Mouse (Mus musculus): ENCODE measurements around the gene Nhlrc2. TPM values are rescaled to one million over a fixed set of nuclear protein-coding genes. Genes with fewer than 3 reads are reported as not detected.
A peak's percentile ranks its signal among the peaks of the same experiment; 100 is the strongest.

The Nhlrc2 gene
- polyA plus RNA-seq, 1 experiment from 2014 or later, result 9.7 TPM

DNA sequence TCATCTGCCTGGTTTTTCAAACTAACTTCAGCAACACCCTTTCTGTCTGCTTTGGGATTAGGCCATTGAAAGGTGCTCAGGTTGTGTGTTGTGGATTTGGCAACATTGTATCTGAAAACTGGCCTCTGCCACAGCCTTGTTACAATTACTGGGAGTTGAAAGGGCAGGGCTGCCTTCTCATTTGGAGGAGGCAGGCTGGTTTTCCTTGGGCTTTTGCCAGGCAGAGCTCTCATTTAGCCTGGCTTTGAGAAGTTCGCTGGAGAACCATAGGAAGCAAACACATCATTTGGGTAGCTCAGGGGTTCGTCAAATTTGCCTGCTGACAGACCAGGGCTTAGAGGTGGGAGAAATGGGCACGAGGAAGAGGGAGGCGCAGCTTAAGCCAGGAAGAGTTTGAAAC, 71.5 kb downstream of the Nhlrc2 start:
- Histone ChIP-seq H3K4me2 (ENCODE audit: low read length) (no peak overlapping the region), H3K9me3 (replicated peaks; ENCODE audit: control insufficient read depth, low read length) (no peaks in the 10 kb centered on the region), H3K27ac (ENCODE audit: low read depth, low read length) (no peak overlapping the region), H3K4me1 (ENCODE audit: control insufficient read depth, insufficient read depth, low read length) (0 out of 2 replicates have a peak, but pooled peaks cover 3% of the 10 kb centered on the region), H3K4me3 (ENCODE audit: low read depth, low read length) (no peak overlapping the region), H3K9ac (ENCODE audit: low read length) (no peak overlapping the region), H3K36me3 (ENCODE audit: control insufficient read depth, insufficient read depth, low read length) (no peaks in the 10 kb centered on the region), H3K27me3 (replicated peaks; ENCODE audit: control insufficient read depth, insufficient read depth, low read length) (no peaks in the 10 kb centered on the region)
- 41% methylated on average over 4 of the region's 4 CpGs for WGBS
- ATAC-seq, result no peak
- DNase-seq (ENCODE audit: low spot score), result peak; percentile 34

DNA sequence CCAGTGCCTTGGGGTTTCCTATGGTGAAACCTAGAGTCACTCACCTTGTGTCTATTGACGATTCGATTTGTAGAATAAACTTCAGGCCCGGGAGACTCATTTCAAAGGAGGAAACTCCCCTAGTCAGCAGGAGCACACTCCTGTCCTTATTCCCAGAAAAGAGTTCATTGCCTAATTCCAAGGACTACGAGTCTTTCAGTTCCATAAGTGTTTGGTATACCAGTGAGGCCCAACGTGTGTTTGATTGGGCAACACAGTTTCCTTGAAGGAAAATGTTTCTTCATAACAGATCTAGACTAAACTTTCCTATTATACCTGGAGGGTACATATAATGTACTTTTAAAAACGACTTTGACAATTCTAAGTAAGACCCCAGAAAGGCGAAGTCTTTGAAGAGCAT, 73.8 kb downstream of the Nhlrc2 start:
- Histone ChIP-seq H3K4me3 (ENCODE audit: low read depth, low read length) (no peak overlapping the region), H3K4me1 (ENCODE audit: control insufficient read depth, insufficient read depth, low read length) (0 out of 2 replicates have a peak, but pooled peaks cover 3% of the 10 kb centered on the region), H3K9me3 (replicated peaks; ENCODE audit: control insufficient read depth, low read length) (no peaks in the 10 kb centered on the region), H3K27ac (ENCODE audit: low read depth, low read length) (no peak overlapping the region), H3K36me3 (ENCODE audit: control insufficient read depth, insufficient read depth, low read length) (no peaks in the 10 kb centered on the region), H3K27me3 (replicated peaks; ENCODE audit: control insufficient read depth, insufficient read depth, low read length) (no peaks in the 10 kb centered on the region), H3K4me2 (ENCODE audit: low read length) (no peak overlapping the region), H3K9ac (ENCODE audit: low read length) (no peak overlapping the region)
- WGBS, result 89% methylated on average over 7 of the region's 7 CpGs
- ATAC-seq (no peak), DNase-seq (ENCODE audit: low spot score) (no peak)

GRCm38 (mm10) chr19:56627881-56628472, 79.9 kb downstream of the Nhlrc2 start:
- no peaks in the 10 kb centered on the region for H3K36me3 ChIP-seq (ENCODE audit: control insufficient read depth, insufficient read depth, low read length)
- no peak overlapping the region for H3K4me2 ChIP-seq (ENCODE audit: low read length)
- H3K9me3 ChIP-seq (replicated peaks; ENCODE audit: control insufficient read depth, low read length), result no peaks in the 10 kb centered on the region
- WGBS, result 90% methylated on average over 10 of the region's 10 CpGs
- H3K27me3 ChIP-seq (replicated peaks; ENCODE audit: control insufficient read depth, insufficient read depth, low read length), result no peaks in the 10 kb centered on the region
- DNase-seq (ENCODE audit: low spot score), result no peak
- H3K4me1 ChIP-seq (ENCODE audit: control insufficient read depth, insufficient read depth, low read length), result no peaks in the 10 kb centered on the region
- no peak for ATAC-seq
- H3K4me3 ChIP-seq (ENCODE audit: low read depth, low read length), result no peak overlapping the region
- no peak overlapping the region for H3K9ac ChIP-seq (ENCODE audit: low read length)
- H3K27ac ChIP-seq (ENCODE audit: low read depth, low read length), result no peak overlapping the region

- Histone ChIP-seq H3K9me3 (replicated peaks; ENCODE audit: control insufficient read depth, low read length) (no peaks in the 10 kb centered on the region), H3K4me3 (ENCODE audit: low read depth, low read length) (no peak overlapping the region), H3K4me2 (ENCODE audit: low read length) (no peak overlapping the region), H3K27ac (ENCODE audit: low read depth, low read length) (no peak overlapping the region), H3K4me1 (ENCODE audit: control insufficient read depth, insufficient read depth, low read length) (no peaks in the 10 kb centered on the region), H3K9ac (ENCODE audit: low read length) (no peak overlapping the region), H3K36me3 (ENCODE audit: control insufficient read depth, insufficient read depth, low read length) (no peaks in the 10 kb centered on the region), H3K27me3 (replicated peaks; ENCODE audit: control insufficient read depth, insufficient read depth, low read length) (no peaks in the 10 kb centered on the region)
- no peak for ATAC-seq
- 77% methylated on average over 6 of the region's 6 CpGs for WGBS
- no peak for DNase-seq (ENCODE audit: low spot score)
Measured at GRCm38 (mm10) chr19:56629647-56630046, 81.6 kb downstream of the Nhlrc2 start.

- Histone ChIP-seq H3K9ac (ENCODE audit: low read length) (no peak overlapping the region), H3K27me3 (replicated peaks; ENCODE audit: control insufficient read depth, insufficient read depth, low read length) (no peaks in the 10 kb centered on the region), H3K36me3 (ENCODE audit: control insufficient read depth, insufficient read depth, low read length) (no peaks in the 10 kb centered on the region), H3K4me3 (ENCODE audit: low read depth, low read length) (no peak overlapping the region), H3K4me2 (ENCODE audit: low read length) (no peak overlapping the region), H3K9me3 (replicated peaks; ENCODE audit: control insufficient read depth, low read length) (no peaks in the 10 kb centered on the region), H3K4me1 (ENCODE audit: control insufficient read depth, insufficient read depth, low read length) (no peaks in the 10 kb centered on the region), H3K27ac (ENCODE audit: low read depth, low read length) (no peak overlapping the region)
- ATAC-seq, result no peak
- WGBS, result 83% methylated on average over 4 of the region's 4 CpGs
- no peak for DNase-seq (ENCODE audit: low spot score)
Measured at GRCm38 (mm10) chr19:56631017-56631416, 83.0 kb downstream of the Nhlrc2 start.

DNA sequence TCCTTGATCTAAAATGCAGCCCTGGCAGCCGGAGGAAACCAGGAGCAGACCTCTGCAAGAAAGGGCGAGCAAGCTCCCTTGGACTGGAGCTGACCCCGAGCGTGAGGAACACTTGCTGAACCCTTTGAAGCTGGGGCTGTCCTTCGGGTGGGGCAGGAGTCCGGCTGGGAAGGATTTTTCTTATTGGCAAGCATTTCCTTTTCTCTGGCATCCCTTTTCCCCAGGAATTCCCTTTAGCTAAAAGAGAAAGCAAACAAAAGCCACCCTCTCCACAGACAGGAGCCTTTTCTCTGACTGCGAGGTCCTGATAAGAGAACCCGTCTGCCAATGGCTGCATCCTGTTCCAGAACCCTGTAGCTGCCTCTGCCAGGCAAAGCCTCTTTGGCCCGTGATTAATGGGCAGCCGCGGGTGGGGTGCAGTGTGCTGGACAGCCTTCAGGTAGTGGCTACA, 83.4 kb downstream of the Nhlrc2 start:
- H3K9me3 ChIP-seq (replicated peaks; ENCODE audit: control insufficient read depth, low read length), result no peaks in the 10 kb centered on the region
- no peaks in the 10 kb centered on the region for H3K4me1 ChIP-seq (ENCODE audit: control insufficient read depth, insufficient read depth, low read length)
- ATAC-seq, result no peak
- H3K27ac ChIP-seq (ENCODE audit: low read depth, low read length), result no peak overlapping the region
- no peaks in the 10 kb centered on the region for H3K36me3 ChIP-seq (ENCODE audit: control insufficient read depth, insufficient read depth, low read length)
- H3K27me3 ChIP-seq (replicated peaks; ENCODE audit: control insufficient read depth, insufficient read depth, low read length), result no peaks in the 10 kb centered on the region
- no peak overlapping the region for H3K9ac ChIP-seq (ENCODE audit: low read length)
- no peak overlapping the region for H3K4me3 ChIP-seq (ENCODE audit: low read depth, low read length)
- 60% methylated on average over 11 of the region's 11 CpGs for WGBS
- no peak overlapping the region for H3K4me2 ChIP-seq (ENCODE audit: low read length)
- no peak for DNase-seq (ENCODE audit: low spot score)

DNA sequence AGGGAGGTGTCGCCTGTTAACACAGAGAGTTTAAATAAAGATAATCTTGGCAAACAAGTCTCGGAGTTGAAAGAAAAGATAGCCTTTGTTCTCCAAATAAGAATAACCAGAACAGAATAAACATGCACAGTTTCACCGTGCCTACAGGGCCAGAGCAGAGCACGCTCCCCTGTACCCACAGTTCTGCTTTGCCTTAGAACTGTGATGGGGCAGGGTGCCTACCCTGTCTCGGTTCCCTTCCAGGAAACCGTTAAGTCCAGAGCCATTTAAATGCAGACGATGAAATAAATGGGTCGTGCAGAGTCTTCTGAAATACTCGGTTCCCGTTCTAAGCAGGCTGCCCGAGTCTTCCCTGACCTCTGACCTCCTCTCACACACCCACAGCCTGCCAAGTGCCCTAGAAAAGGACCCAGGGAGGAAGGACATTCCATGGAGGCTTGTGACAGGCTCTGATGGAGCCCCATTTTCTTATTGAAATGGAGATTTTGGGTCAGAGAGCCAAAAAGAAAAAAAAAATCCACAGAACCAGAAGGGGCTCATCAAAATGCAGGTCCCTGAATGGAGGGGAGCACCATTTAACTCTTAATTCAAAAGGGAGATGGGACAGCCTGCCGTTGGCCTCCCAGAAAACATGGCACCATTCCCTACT, 89.1 kb downstream of the Nhlrc2 start:
- 37% methylated on average over 12 of the region's 12 CpGs for WGBS

DNA sequence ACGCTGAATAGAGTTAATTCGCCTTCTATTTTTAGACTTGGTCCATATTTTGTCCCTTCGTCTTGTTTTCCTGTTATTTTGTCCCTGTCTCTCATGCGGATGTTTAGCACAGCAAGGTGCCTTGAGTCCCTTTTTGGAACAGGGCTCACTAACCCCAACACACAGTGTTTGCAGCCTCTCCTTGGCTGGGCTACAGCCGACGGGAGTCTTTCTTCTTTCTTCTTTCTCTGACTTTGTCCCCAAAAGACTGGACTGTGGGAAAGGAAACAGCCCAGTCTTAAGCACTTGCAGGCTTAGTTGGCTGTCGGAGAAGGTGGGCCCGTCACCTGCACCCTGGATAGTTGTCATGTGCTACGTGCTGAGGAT, 89.6 kb downstream of the Nhlrc2 start:
- WGBS, result 48% methylated on average over 9 of the region's 9 CpGs
- no peaks in the 10 kb centered on the region for H3K4me1 ChIP-seq (ENCODE audit: control insufficient read depth, insufficient read depth, low read length)
- DNase-seq (ENCODE audit: low spot score), result no peak
- no peaks in the 10 kb centered on the region for H3K9me3 ChIP-seq (replicated peaks; ENCODE audit: control insufficient read depth, low read length)
- ATAC-seq, result no peak
- no peaks in the 10 kb centered on the region for H3K27me3 ChIP-seq (replicated peaks; ENCODE audit: control insufficient read depth, insufficient read depth, low read length)
- H3K4me3 ChIP-seq (ENCODE audit: low read depth, low read length), result no peak overlapping the region
- H3K9ac ChIP-seq (ENCODE audit: low read length), result no peak overlapping the region
- H3K27ac ChIP-seq (ENCODE audit: low read depth, low read length), result no peak overlapping the region
- no peak overlapping the region for H3K4me2 ChIP-seq (ENCODE audit: low read length)
- H3K36me3 ChIP-seq (ENCODE audit: control insufficient read depth, insufficient read depth, low read length), result no peaks in the 10 kb centered on the region

More for the DNA sequence above, 89.1 kb downstream of the Nhlrc2 start:
- Histone ChIP-seq H3K4me3 (ENCODE audit: low read depth, low read length) (no peak overlapping the region), H3K4me2 (ENCODE audit: low read length) (no peak overlapping the region), H3K4me1 (ENCODE audit: control insufficient read depth, insufficient read depth, low read length) (no peaks in the 10 kb centered on the region), H3K9me3 (replicated peaks; ENCODE audit: control insufficient read depth, low read length) (no peaks in the 10 kb centered on the region), H3K27me3 (replicated peaks; ENCODE audit: control insufficient read depth, insufficient read depth, low read length) (no peaks in the 10 kb centered on the region), H3K27ac (ENCODE audit: low read depth, low read length) (no peak overlapping the region), H3K36me3 (ENCODE audit: control insufficient read depth, insufficient read depth, low read length) (no peaks in the 10 kb centered on the region), H3K9ac (ENCODE audit: low read length) (no peak overlapping the region)
- ATAC-seq (peak; percentile 48; the same call in 1 of the 2 replicates), DNase-seq (ENCODE audit: low spot score) (peak; percentile 75)

- H3K9ac ChIP-seq (ENCODE audit: low read length), result no peak overlapping the region
- peaks cover 4% of the 10 kb centered on the region for H3K4me1 ChIP-seq (ENCODE audit: control insufficient read depth, insufficient read depth, low read length)
- no peak overlapping the region for H3K4me2 ChIP-seq (ENCODE audit: low read length)
- H3K27ac ChIP-seq (ENCODE audit: low read depth, low read length), result no peak overlapping the region
- H3K36me3 ChIP-seq (ENCODE audit: control insufficient read depth, insufficient read depth, low read length), result no peaks in the 10 kb centered on the region
- DNase-seq (ENCODE audit: low spot score) (peak; percentile 55), ATAC-seq (no peak)
- no peaks in the 10 kb centered on the region for H3K27me3 ChIP-seq (replicated peaks; ENCODE audit: control insufficient read depth, insufficient read depth, low read length)
- H3K4me3 ChIP-seq (ENCODE audit: low read depth, low read length), result no peak overlapping the region
- H3K9me3 ChIP-seq (replicated peaks; ENCODE audit: control insufficient read depth, low read length), result no peaks in the 10 kb centered on the region
- WGBS, result 87% methylated on average over 7 of the region's 7 CpGs
Measured at GRCm38 (mm10) chr19:56647451-56648120, 99.5 kb downstream of the Nhlrc2 start.
